Mouse (Mus musculus) left cerebral cortex, adult 2 months (tissue): ENCODE data around the gene 9230112D13Rik. TPM values are rescaled to one million over a fixed set of nuclear protein-coding genes. Genes with fewer than 3 reads are reported as not detected.
A peak's percentile ranks its signal among the peaks of the same experiment; 100 is the strongest.

Experiments
- DNase-seq, 2 experiments: peaks; one replicate each; pipeline ENCODE4 v3.0.0; 2021 to 2022; ENCODE audit warnings: low spot score in 2 of 2, mixed read lengths in 1 of 2; ENCODE audit errors: extremely low spot score in 1 of 2
- H3K27ac ChIP-seq: fragments of 200-600 bp; 2 replicates; pipeline ENCODE4 v1.8.1; 2022
- H3K4me3 ChIP-seq: fragments of 200-600 bp; 2 replicates; pipeline ENCODE4 v1.8.1; 2022
- CTCF ChIP-seq: fragments of 200-600 bp; IDR thresholded peaks from 2 replicates; pipeline ENCODE4 v1.8.1; 2022; ENCODE audit warnings: antibody characterized with exemption, mild to moderate bottlenecking, moderate library complexity
- intact Hi-C: fragments of 180-260 bp; cut with DNase I; formaldehyde crosslinking; loops from one replicate; pipeline ENCODE4 v1.15.1; 2025
- total RNA-seq, 2 experiments: library from RNA; stranded (reverse); gene quantifications; 2 replicates each; pipeline ENCODE4 v1.2.3; 2021

The 9230112D13Rik gene
- total RNA-seq, 2 experiments from 2014 or later, result not detected

DNA sequence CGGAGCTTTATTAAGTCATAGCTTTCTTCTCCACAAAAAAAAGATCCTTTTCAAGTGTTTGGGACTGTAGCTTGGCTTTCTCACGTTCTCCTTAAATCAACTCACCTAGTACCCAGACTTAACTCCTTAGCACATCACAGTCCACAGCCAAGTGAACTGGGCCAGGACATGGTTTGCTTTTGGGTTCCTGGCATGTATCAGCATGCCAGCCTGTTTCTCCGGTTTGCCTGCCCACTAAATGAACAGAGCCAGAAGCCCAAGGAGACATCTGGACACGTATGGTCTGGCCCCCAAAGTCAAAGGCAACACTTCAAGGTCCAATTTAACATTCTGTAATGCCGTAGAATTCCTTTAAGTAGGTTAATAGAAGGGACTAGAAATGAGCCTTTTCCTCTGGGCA lies 18.2 kb downstream of the 9230112D13Rik start:
- H3K4me3 ChIP-seq, result no peak overlapping the region
- intact Hi-C loops, result loop anchor here (5.0 kb wide), 1 partner anchor 168 kb away; the partner anchor contains the start of gene Wapl
- no peak for TF ChIP-seq CTCF
- DNase-seq, result no peak
- no peak overlapping the region for H3K27ac ChIP-seq

DNA sequence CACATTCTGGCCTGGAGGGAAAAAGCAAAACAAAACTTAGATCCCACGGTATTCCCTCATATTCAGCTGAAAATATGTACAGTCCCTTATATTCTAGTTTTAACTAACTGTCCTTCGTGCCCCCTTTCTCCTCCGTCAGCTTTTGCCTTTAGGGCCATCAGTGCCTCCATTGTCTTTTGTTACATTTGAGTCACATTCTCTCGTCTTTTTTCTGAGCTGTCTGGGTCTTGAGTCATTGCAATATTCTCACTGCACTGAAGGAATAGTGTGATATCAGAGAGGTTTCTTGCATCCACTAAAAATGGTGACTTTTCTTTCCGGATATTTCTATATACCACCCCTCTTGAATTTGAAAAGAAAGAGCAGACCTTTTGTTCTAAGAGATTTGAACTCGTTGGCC lies 18.8 kb downstream of the 9230112D13Rik start:
- H3K4me3 ChIP-seq, result peak overlapping the region; percentile 76; the same call in 1 of the 2 replicates
- no peak for DNase-seq
- no peak for TF ChIP-seq CTCF
- H3K27ac ChIP-seq, result peak overlapping the region; percentile 98
- intact Hi-C loops, result loop anchor here (2.0 to 5.0 kb wide), 3 partner anchors 55 to 193 kb away; partner anchors contain the start of genes Glud1, Shld2 and Wapl

DNA sequence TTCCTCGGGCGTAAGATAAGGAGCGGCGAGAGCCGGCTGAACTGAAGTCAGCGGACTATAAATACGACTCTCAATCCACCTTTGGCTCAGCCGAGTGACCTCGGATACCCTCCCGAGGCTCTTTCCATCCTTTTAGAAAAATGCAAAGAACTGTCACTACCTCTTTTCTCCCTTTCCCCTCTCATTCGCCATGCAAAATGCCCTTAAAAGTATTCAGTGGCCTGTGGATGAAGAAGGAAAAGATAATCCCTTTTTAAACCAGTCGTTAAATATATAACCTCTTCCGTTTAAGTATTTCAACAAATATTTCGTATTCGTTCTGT lies 19.3 kb downstream of the 9230112D13Rik start, which contains the start of gene Bmpr1a:
Gene Bmpr1a (minus strand): TSS at position 17 of the 323 bp plus-strand sequence.
- no peak for TF ChIP-seq CTCF
- Histone ChIP-seq H3K4me3 (peak within 1 kb of the TSS; percentile 76), H3K27ac (peak within 1 kb of the TSS; percentile 98)
- intact Hi-C loops, result loop anchor here (2.0 to 5.0 kb wide), 3 partner anchors 54 to 192 kb away; partner anchors contain the start of genes Glud1, Shld2 and Wapl
- no peak for DNase-seq

DNA sequence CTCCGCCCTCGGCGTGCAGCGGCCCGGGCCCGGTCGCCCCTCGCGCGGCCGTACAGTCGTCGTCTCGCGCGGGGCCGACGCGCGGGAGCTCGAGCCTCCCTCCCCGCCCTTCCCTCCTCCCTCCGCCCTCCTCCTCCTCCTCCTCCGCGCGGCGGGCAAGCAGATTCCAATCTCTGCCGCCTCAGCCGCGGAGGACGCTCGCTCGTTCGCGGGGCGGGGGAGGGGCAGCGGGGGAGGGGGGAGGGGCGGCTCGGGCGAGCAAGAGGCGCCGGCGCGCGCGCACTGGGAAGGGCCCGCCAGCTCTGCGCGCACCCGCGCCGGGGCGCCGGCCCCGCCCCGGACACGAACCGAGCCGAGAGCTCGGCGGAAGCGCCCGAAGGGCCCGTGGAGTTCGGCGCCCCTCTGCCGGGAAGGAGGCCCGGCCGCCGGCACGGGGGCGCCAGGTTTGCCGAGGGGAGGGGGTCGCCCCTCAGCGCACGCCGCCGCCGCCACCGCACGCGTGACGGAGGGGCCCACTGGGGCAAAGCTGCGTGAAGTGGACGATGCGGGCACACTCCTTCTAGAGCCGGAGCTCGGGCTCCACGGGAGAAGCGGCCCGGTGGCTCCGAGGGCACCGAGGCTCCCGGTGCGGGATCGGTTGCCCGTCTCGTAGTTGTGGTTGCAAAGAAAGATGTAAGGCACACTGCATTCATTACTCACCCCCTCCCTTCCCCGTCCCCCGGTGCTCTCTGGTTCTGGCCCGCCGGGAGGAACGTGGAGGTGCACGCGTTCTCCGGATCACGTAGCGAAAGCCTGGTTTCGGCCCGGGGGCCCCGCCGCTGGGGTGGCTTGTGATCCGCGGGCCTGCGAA lies 19.9 kb downstream of the 9230112D13Rik start:
- H3K27ac ChIP-seq, result peak overlapping the region; percentile 98
- peak overlapping the region; percentile 76 for H3K4me3 ChIP-seq
- DNase-seq, result peak; percentile 91 to 92
- TF ChIP-seq CTCF, result no peak
- intact Hi-C loops, result loop anchor here (1.0 to 5.0 kb wide), 4 partner anchors 47 to 192 kb away; partner anchors contain the start of genes Glud1, Shld2 and Wapl

DNA sequence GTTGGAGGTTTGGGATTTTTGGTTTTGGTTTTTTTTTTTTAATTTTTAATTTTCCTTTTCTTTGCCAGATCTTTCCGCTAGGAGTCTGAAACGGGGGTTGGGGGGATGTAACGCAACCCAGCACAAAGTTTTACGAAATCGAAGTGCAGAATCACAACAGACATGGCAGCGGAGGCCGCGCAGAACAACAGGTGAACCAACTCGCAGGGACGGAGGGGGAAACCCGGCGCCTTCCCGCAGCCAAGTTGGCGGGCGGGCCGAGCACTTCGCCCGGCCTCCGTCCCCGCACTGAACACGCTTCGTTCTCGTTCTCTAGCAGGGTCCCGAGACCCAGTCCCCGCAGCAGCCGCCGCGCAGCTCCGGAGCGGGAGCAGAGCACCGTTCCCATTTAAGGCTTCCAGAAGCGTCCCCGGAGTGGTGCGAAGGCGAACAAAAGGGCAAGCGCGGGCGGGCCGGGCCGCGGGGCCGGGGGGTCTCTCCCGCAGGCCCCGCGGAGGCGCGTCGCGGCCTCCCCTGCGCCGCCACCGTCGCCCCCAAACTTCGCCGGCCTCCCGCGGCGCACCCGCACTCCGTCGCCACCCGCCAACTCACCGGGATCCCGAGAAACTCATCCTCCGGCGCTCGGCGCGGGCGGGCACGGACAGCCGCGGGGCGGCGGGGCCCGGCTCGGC lies 20.7 kb downstream of the 9230112D13Rik start:
- Histone ChIP-seq H3K27ac (peak overlapping the region; percentile 82), H3K4me3 (peak overlapping the region; percentile 76)
- peak; percentile 52 to 57 for DNase-seq
- no peak; the same call in 1 of the 2 replicates for TF ChIP-seq CTCF
- intact Hi-C loops, result loop anchor here (1.0 to 5.0 kb wide), 5 partner anchors 43 to 191 kb away; partner anchors contain the start of genes Glud1, Shld2 and Wapl

DNA sequence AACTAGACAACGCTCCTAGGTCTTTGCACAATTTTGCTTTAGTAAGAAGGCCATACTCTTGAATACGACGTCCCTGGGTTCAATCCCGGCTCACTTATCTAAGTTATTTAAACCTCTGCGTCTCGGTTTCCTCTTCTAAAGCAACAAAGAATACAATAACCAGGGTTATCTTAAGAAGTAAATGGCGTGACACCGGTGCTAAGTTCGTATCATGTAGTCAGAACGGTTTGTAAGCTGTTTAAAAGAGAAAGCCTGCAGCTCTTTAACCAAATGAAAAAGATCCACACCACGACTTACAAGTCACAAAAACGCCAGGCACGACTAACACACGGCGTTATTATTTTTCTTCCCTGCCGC lies 21.2 kb downstream of the 9230112D13Rik start:
- intact Hi-C loops, result loop anchor here (2.0 to 5.0 kb wide), 2 partner anchors 43 to 171 kb away; partner anchors contain the start of gene Wapl
- no peak for TF ChIP-seq CTCF
- DNase-seq, result no peak
- Histone ChIP-seq H3K27ac (peak overlapping the region; percentile 82; the same call in 1 of the 2 replicates), H3K4me3 (peak overlapping the region; percentile 76)

DNA sequence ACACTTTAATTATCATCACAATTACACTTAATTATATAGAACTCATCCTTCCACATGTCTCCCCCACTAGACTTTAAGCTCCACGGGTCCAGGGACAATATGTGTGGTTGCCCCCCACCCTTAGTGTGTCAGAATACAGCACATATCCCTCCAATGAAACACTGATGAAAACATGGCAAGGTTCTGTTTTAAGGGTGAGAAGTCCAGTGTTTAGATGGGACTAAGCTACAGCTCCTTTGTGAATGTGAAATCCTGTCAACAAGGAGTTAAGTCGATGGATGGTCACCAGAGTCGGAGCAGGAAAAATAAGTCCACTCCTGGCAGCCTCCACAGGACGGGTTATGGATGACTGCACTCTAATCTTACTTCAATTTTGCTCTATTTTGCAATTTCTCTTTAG lies 22.3 kb downstream of the 9230112D13Rik start:
- no peak for TF ChIP-seq CTCF
- intact Hi-C loops, result loop anchor here (2.0 to 5.0 kb wide), 2 partner anchors 42 to 172 kb away; partner anchors contain the start of gene Wapl
- no peak for DNase-seq
- Histone ChIP-seq H3K4me3 (peak overlapping the region; percentile 76; the same call in 1 of the 2 replicates), H3K27ac (no peak overlapping the region)

DNA sequence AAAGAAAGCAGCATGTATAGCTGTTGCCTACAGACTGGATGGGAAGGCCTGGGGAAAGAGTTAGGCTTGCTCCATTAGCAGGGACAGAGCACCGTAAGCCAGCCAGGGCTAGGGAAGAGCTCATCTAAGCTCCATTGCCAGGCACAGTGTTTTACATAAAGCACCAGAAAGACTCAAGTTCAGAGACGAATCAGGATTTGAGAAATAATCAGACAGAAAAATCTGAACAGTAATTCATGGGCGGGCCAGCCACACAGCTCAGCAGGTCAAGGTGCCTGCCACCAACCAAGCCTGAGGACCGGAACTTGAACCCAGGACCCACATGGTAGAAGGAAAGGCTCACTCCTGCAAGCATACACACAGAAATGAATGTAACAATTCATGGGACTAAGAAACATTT lies 22.9 kb downstream of the 9230112D13Rik start:
- H3K4me3 ChIP-seq, result no peak overlapping the region
- intact Hi-C loops, result loop anchor here (2.0 to 5.0 kb wide), 2 partner anchors 41 to 173 kb away; partner anchors contain the start of gene Wapl
- TF ChIP-seq CTCF, result no peak
- no peak for DNase-seq
- no peak overlapping the region for H3K27ac ChIP-seq

DNA sequence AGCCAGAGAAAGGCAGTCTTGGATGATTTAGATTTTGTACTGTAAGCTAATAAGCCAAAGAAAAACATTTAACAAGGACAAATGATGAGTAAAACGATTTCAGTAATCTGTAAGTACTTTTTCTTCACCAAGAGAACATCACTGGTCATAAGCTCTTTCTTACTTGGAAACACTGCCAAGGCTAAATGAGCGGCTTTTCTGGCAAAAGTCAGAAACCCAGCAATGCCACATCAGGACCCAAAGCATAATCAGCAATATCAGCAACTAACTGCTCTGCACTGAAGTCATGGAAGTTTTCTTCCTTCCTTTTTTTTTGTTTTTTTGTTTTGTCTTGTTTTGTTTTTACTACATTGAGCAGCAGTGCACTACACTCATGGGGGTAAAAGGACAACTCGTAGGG lies 25.3 kb downstream of the 9230112D13Rik start:
- H3K4me3 ChIP-seq, result no peak overlapping the region
- DNase-seq, result no peak
- TF ChIP-seq CTCF, result no peak
- intact Hi-C loops, result no loop called here
- no peak overlapping the region for H3K27ac ChIP-seq

DNA sequence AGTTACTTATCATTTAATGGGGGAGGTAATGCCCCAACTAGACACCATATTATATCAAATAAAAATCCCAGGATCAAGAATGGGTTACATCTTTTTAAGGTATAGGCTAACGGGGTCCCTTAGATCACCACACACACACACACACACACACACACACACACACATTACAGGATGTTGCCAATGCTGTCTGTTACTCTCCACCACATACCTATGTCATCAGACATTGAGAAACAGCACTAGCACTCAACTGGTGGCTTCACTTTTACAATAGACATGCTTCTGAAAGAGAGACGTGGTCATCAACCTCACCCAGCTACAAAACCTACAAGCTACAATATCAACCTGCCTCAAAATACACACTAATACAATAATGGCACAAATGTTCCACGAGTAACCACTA lies 28.9 kb downstream of the 9230112D13Rik start:
- no peak for TF ChIP-seq CTCF
- H3K27ac ChIP-seq, result no peak overlapping the region
- intact Hi-C loops, result no loop called here
- no peak overlapping the region for H3K4me3 ChIP-seq
- DNase-seq, result no peak

DNA sequence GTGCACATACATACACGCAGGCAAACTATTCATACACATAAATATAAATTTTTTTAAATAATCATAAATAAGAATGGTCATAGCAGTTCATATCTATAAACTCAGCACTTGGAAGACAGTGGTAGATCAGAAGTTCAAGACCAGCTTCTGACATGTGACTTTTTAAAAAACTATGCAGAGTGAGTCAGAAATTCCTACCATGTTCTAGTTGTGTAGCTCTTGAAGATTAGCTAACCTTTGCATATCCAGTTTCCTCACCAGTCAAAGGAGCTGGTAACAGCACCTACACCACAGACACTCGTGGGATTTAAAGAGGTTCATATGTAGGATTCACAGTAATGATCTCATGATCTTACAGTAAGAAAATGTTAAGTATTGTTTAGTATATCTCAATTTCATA lies 29.9 kb downstream of the 9230112D13Rik start:
- Histone ChIP-seq H3K27ac (no peak overlapping the region), H3K4me3 (no peak overlapping the region)
- TF ChIP-seq CTCF, result no peak
- DNase-seq, result no peak
- intact Hi-C loops, result no loop called here

DNA sequence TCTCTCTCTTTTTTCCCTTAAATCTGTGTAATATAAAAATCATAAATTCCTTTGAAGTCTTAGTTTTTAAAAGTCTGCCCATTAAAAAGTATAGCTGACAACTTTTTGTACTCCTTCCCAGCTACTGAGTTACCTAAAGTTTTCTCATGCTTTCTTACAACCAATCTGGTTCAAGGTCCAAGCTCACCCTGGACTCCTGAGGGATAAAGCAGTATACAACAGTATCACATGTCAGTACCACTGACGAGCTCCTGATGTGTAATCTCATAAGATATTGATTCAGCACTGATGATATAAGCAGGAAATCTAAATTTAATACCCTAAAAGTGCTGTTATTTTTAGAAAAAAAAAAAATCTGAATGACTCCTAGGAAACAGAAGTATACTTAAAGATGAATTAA lies 31.6 kb downstream of the 9230112D13Rik start:
- no peak for DNase-seq
- H3K27ac ChIP-seq, result no peak overlapping the region
- H3K4me3 ChIP-seq, result no peak overlapping the region
- intact Hi-C loops, result no loop called here
- no peak for TF ChIP-seq CTCF
